Comparison of ENCODE assay signal across 22 mouse cellular contexts in genomic region chr8:106074236-106074635, GRCm38 (mm10). TPM values are rescaled to one million over a fixed set of nuclear protein-coding genes. Genes with fewer than 3 reads are reported as not detected.
DNase-seq lines count a peak whose midpoint lies in the region; ATAC-seq and TF ChIP-seq lines count a peak whose summit lies in the region.
"Had no signal": no experiment of that assay in that cellular context is flagged by ENCODE, and none has a peak within 500 bp of the region (broad histone marks: within the 10 kb centered on the region; RNA-seq: fewer than 3 reads in every experiment).

No protein-coding gene starts in this region.

- no peak for TF ChIP-seq CTCF in heart, adult 2 months (IDR thresholded peaks at IDR 0.05)

- intact Hi-C loops in heart, adult 2 months (cut with DNase I) = loop anchor here (2.0 kb wide), 2 partner anchors 13 to 83 kb away; partner anchors contain the start of gene Dus2

- peak; percentile 43 for DNase-seq in heart, adult 11 months
- no peak for DNase-seq in heart, adult 2 months
- DNase-seq in 3T3-L1 (ENCODE audit: low read depth, low spot score) (peak; percentile 45), 416B (ENCODE audit: low read depth) (peak; percentile 39)
- DNase-seq in adrenal gland, postnatal 14 days = peak; percentile 53
- DNase-seq in spleen, postnatal 36 days (ENCODE audit: low spot score in 2 of 2) = no peak
- DNase-seq in kidney, postnatal 10 days = no peak
- DNase-seq: cerebellum, adult 11 months; cerebellum, adult 8-10 months; forebrain, postnatal 0 days; gastrocnemius, postnatal 25 days; heart, adult 18-20 months; heart, postnatal 14 days; kidney, adult 11 months had no signal

- no peak overlapping the region for H3K4me2 ChIP-seq in forebrain, embryonic 13.5 days
- H3K4me2 ChIP-seq: embryonic facial prominence, embryonic 12.5 days; forebrain, embryonic 12.5 days; heart, embryonic 11.5 days; heart, embryonic 15.5 days; hindbrain, embryonic 13.5 days had no signal

- H3K4me3 ChIP-seq in heart, adult 2 months = no peak overlapping the region
- no peak overlapping the region for H3K4me3 ChIP-seq in forebrain, embryonic 13.5 days
- H3K4me3 ChIP-seq: embryonic facial prominence, embryonic 12.5 days; forebrain, embryonic 12.5 days; heart, embryonic 15.5 days; hindbrain, embryonic 13.5 days had no signal

- H3K79me2 ChIP-seq in heart, adult 2 months (replicated peaks; ENCODE audit: control insufficient read depth, insufficient read depth, low read length) = peaks cover 7% of the 10 kb centered on the region

- no peaks in the 10 kb centered on the region for H3K27me3 ChIP-seq in heart, adult 2 months (ENCODE audit: control insufficient read depth, insufficient read depth, low read length)
- H3K27me3 ChIP-seq in forebrain, embryonic 13.5 days = no peaks in the 10 kb centered on the region
- H3K27me3 ChIP-seq: embryonic facial prominence, embryonic 12.5 days; forebrain, embryonic 12.5 days; heart, embryonic 15.5 days; hindbrain, embryonic 13.5 days; Patski had no signal

- H3K9me3 ChIP-seq in forebrain, embryonic 13.5 days (replicated peaks) = no peaks in the 10 kb centered on the region
- H3K9me3 ChIP-seq: embryonic facial prominence, embryonic 12.5 days; forebrain, embryonic 12.5 days; heart, embryonic 15.5 days; hindbrain, embryonic 13.5 days had no signal

- peaks cover 7% of the 10 kb centered on the region for H3K4me1 ChIP-seq in heart, adult 2 months (ENCODE audit: control insufficient read depth, insufficient read depth, low read length)
- H3K4me1 ChIP-seq in forebrain, embryonic 13.5 days = no peaks in the 10 kb centered on the region
- H3K4me1 ChIP-seq: embryonic facial prominence, embryonic 12.5 days; forebrain, embryonic 12.5 days; hindbrain, embryonic 13.5 days had no signal

- TF ChIP-seq POLR2A in heart, adult 2 months (IDR thresholded peaks at IDR 0.05; ENCODE audit: insufficient read depth, low read depth, low read length) = no peak

- peaks cover 11% of the 10 kb centered on the region; the same call in 1 of the 2 replicates for H3K36me3 ChIP-seq in heart, adult 2 months (ENCODE audit: control insufficient read depth, insufficient read depth, low read length)
- H3K36me3 ChIP-seq in forebrain, embryonic 13.5 days (ENCODE audit: poor library complexity, severe bottlenecking) = peaks cover 8% of the 10 kb centered on the region

- H3K9ac ChIP-seq in heart, adult 2 months (ENCODE audit: low read depth, low read length) = no peak overlapping the region
- no peak overlapping the region for H3K9ac ChIP-seq in forebrain, embryonic 13.5 days
- H3K9ac ChIP-seq: embryonic facial prominence, embryonic 12.5 days; forebrain, embryonic 12.5 days; forebrain, postnatal 0 days; heart, embryonic 15.5 days; hindbrain, embryonic 13.5 days had no signal

- ATAC-seq in forebrain, embryonic 13.5 days = no peak
- ATAC-seq: hindbrain, postnatal 0 days; Patski had no signal

- no peak overlapping the region for H3K27ac ChIP-seq in heart, adult 2 months
- H3K27ac ChIP-seq in forebrain, embryonic 13.5 days = no peak overlapping the region
- H3K27ac ChIP-seq: embryonic facial prominence, embryonic 12.5 days; forebrain, embryonic 12.5 days; heart, embryonic 15.5 days; hindbrain, embryonic 13.5 days; hindbrain, postnatal 0 days had no signal

- no peak for TF ChIP-seq EP300 in heart, adult 2 months (IDR thresholded peaks at IDR 0.05; ENCODE audit: insufficient read depth, low read depth, low read length)

RNA-seq across cellular contexts. Expression of gene Nfatc3, which starts 15.6 kb away (rescaled TPM):
- 10 to 100 TPM; 18.9 to 19.2 TPM for total RNA-seq in heart, adult 2 months (2021)
- 12.2 and 21.8 TPM in 2 replicates for polyA plus RNA-seq in heart, adult 2 months (2012; rRNA removed)
- total RNA-seq in adrenal gland, postnatal 14 days (2021) = 47.3 and 47.6 TPM in 2 replicates
- 5.2 TPM in 2 replicates for polyA plus RNA-seq in forebrain, embryonic 13.5 days (2015; fragmentation: Nextera tagmentation; extraction: Ambion mirVana)

Comparison
In these comparisons a context has a peak if more than half of its experiments do, and no peak if none do; other contexts are left out.
1. DNase-seq: peak in heart, adult 11 months (single experiment), 3T3-L1 (single experiment), 416B (single experiment) and adrenal gland, postnatal 14 days (single experiment); none in heart, adult 2 months (0 of 2), spleen, postnatal 36 days (0 of 2) and kidney, postnatal 10 days (single experiment).